Mouse (Mus musculus): ENCODE measurements around the gene Olfr1277. TPM values are rescaled to one million over a fixed set of nuclear protein-coding genes. Genes with fewer than 3 reads are reported as not detected.

The Olfr1277 gene
- total and polyA plus RNA-seq, 3 experiments: not detected

- H3K27me3 ChIP-seq (ENCODE audit: control insufficient read depth in 1 of 2, insufficient read depth in 2 of 2, low read length in 2 of 2): no peaks in the 10 kb centered on the region
- H3K9ac ChIP-seq (ENCODE audit: control insufficient read depth, low read depth, low read length, poor library complexity, severe bottlenecking): no peak within 1 kb of the TSS
- H3K9me3 ChIP-seq (replicated peaks; ENCODE audit: insufficient read depth, low read length): no peaks in the 10 kb centered on the region
- DNase-seq (ENCODE audit: low read depth, low spot score): no peak
- H3K4me3 ChIP-seq (ENCODE audit: control insufficient read depth in 1 of 2, insufficient read depth in 1 of 2, low read depth in 2 of 2, low read length in 2 of 2): no peak within 1 kb of the TSS
- TF ChIP-seq USF2 (IDR thresholded peaks at IDR 0.05; ENCODE audit: borderline replicate concordance in 1 of 2, insufficient read depth in 1 of 2, low read depth in 1 of 2, low read length in 2 of 2) (no peak), HCFC1 (IDR thresholded peaks at IDR 0.05; ENCODE audit: low read depth, low read length) (no peak), ETS1 (IDR thresholded peaks at IDR 0.05; ENCODE audit: low read depth, low read length) (no peak), E2F4 (IDR thresholded peaks at IDR 0.05; ENCODE audit: borderline replicate concordance, low read depth, low read length) (no peak), MYB (IDR thresholded peaks at IDR 0.05; ENCODE audit: low read depth, low read length) (no peak), TBP (IDR thresholded peaks at IDR 0.05; ENCODE audit: low read depth, low read length) (no peak), ELF1 (IDR thresholded peaks at IDR 0.05; ENCODE audit: low read depth, low read length) (no peak), CHD2 (IDR thresholded peaks at IDR 0.05; ENCODE audit: low read length) (no peak), UBTF (IDR thresholded peaks at IDR 0.05; ENCODE audit: borderline replicate concordance, insufficient read depth, low read depth, low read length) (no peak), MEF2A (IDR thresholded peaks at IDR 0.05; ENCODE audit: extremely low read depth, insufficient replicate concordance, low read depth, low read length, poor library complexity, severe bottlenecking) (no peak), MAFK (IDR thresholded peaks at IDR 0.05; ENCODE audit: borderline replicate concordance, low read depth, low read length) (no peak), TAL1 (IDR thresholded peaks at IDR 0.05; ENCODE audit: low read length) (no peak), BHLHE40 (IDR thresholded peaks at IDR 0.05; ENCODE audit: borderline replicate concordance, low read depth, low read length) (no peak), USF1 (IDR thresholded peaks at IDR 0.05; ENCODE audit: low read depth, low read length) (no peak)
- no peak within 1 kb of the TSS for H3K27ac ChIP-seq (ENCODE audit: control insufficient read depth, low read depth, low read length)
- no peaks in the 10 kb centered on the region for H3K4me1 ChIP-seq (ENCODE audit: control insufficient read depth in 1 of 2, insufficient read depth in 2 of 2, low read length in 2 of 2)
- no peaks in the 10 kb centered on the region for H3K79me2 ChIP-seq (ENCODE audit: control insufficient read depth, insufficient read depth, low read length, poor library complexity)
- H3K36me3 ChIP-seq (ENCODE audit: control insufficient read depth in 1 of 2, insufficient read depth in 2 of 2, low read length in 2 of 2): no peaks in the 10 kb centered on the region
Observed at GRCm38 (mm10) chr2:111300374-111300773, 26.5 kb upstream of the Olfr1277 start, which contains the start of gene Olfr1279. TSS of gene Olfr1279 (plus strand) at chr2:111300635.

- H3K36me3 ChIP-seq (ENCODE audit: control insufficient read depth in 1 of 2, insufficient read depth in 2 of 2, low read length in 2 of 2): no peaks in the 10 kb centered on the region
- TF ChIP-seq UBTF (IDR thresholded peaks at IDR 0.05; ENCODE audit: borderline replicate concordance, insufficient read depth, low read depth, low read length) (no peak), MEF2A (IDR thresholded peaks at IDR 0.05; ENCODE audit: extremely low read depth, insufficient replicate concordance, low read depth, low read length, poor library complexity, severe bottlenecking) (no peak), ZNF384 (IDR thresholded peaks at IDR 0.05; ENCODE audit: low read depth, low read length) (no peak), TAL1 (IDR thresholded peaks at IDR 0.05; ENCODE audit: low read length) (no peak), POLR2AphosphoS5 (IDR thresholded peaks at IDR 0.05; ENCODE audit: borderline replicate concordance, low read depth, low read length) (no peak), EP300 (IDR thresholded peaks at IDR 0.05; ENCODE audit: low read depth in 1 of 2, low read length in 2 of 2) (no peak), SMC3 (IDR thresholded peaks at IDR 0.05; ENCODE audit: low read depth, low read length) (no peak), NELFE (IDR thresholded peaks at IDR 0.05; ENCODE audit: low read depth, low read length) (no peak), MYC (IDR thresholded peaks at IDR 0.05; ENCODE audit: low read depth, low read length) (no peak), ELF1 (IDR thresholded peaks at IDR 0.05; ENCODE audit: low read depth, low read length) (no peak), SIN3A (IDR thresholded peaks at IDR 0.05; ENCODE audit: low read length) (no peak), JUND (IDR thresholded peaks at IDR 0.05; ENCODE audit: low read depth, low read length) (no peak), POLR2AphosphoS2 (IDR thresholded peaks at IDR 0.05; ENCODE audit: low read length) (no peak), NRF1 (IDR thresholded peaks at IDR 0.05; ENCODE audit: insufficient read depth, low read depth, low read length, poor library complexity, severe bottlenecking) (no peak), USF2 (IDR thresholded peaks at IDR 0.05; ENCODE audit: borderline replicate concordance in 1 of 2, insufficient read depth in 1 of 2, low read depth in 1 of 2, low read length in 2 of 2) (no peak), HCFC1 (IDR thresholded peaks at IDR 0.05; ENCODE audit: low read depth, low read length) (no peak), ZMIZ1 (IDR thresholded peaks at IDR 0.05; ENCODE audit: low read depth, low read length) (no peak), CHD1 (IDR thresholded peaks at IDR 0.05; ENCODE audit: low read depth, low read length) (no peak), MAFK (IDR thresholded peaks at IDR 0.05; ENCODE audit: borderline replicate concordance, low read depth, low read length) (no peak), ETS1 (IDR thresholded peaks at IDR 0.05; ENCODE audit: low read depth, low read length) (no peak)
- no peak overlapping the region for H3K27ac ChIP-seq (ENCODE audit: control insufficient read depth, low read depth, low read length)
- H3K4me3 ChIP-seq (ENCODE audit: control insufficient read depth in 1 of 2, insufficient read depth in 1 of 2, low read depth in 2 of 2, low read length in 2 of 2): no peak overlapping the region
- H3K9me3 ChIP-seq (replicated peaks; ENCODE audit: insufficient read depth, low read length): no peaks in the 10 kb centered on the region
- DNase-seq (ENCODE audit: low read depth, low spot score): no peak
- H3K4me1 ChIP-seq (ENCODE audit: control insufficient read depth in 1 of 2, insufficient read depth in 2 of 2, low read length in 2 of 2): no peaks in the 10 kb centered on the region
- H3K79me2 ChIP-seq (ENCODE audit: control insufficient read depth, insufficient read depth, low read length, poor library complexity): no peaks in the 10 kb centered on the region
- no peaks in the 10 kb centered on the region for H3K27me3 ChIP-seq (ENCODE audit: control insufficient read depth in 1 of 2, insufficient read depth in 2 of 2, low read length in 2 of 2)
- H3K9ac ChIP-seq (ENCODE audit: control insufficient read depth, low read depth, low read length, poor library complexity, severe bottlenecking): no peak overlapping the region
Observed at GRCm38 (mm10) chr2:111298541-111298940, 24.6 kb upstream of the Olfr1277 start.

All from MEL (cell line).